Mouse (Mus musculus) megakaryocyte, embryonic 14.5 days (primary cell): ENCODE measurements at regions not wholly inside any gene's neighbourhood (a gene's known extent, or its start where the extent isn't known, plus 50 kb on each side); places are given as distances from the start of the nearest gene placed in this dataset.

ENCODE experiments used
- FLI1 ChIP-seq: IDR thresholded peaks from 2 replicates; pipeline ENCODE4 v1.6.1; 2012; ENCODE audit warnings: low read length, inconsistent platforms, mixed read lengths
- GATA1 ChIP-seq: IDR thresholded peaks from 3 replicates; pipeline ENCODE4 v1.6.1; 2012; ENCODE audit warnings: mixed read lengths, low read length, inconsistent platforms, borderline replicate concordance

GRCm38 (mm10) chr16:93437608-93438425 is 166.0 kb downstream of the Setd4 start:
- TF ChIP-seq GATA1: no peak
- no peak for TF ChIP-seq FLI1
